Mouse (Mus musculus) megakaryocyte, embryonic 14.5 days (primary cell): Measurements from ENCODE around the gene Gm45234. TPM values are rescaled to one million over a fixed set of nuclear protein-coding genes. Genes with fewer than 3 reads are reported as not detected.

Experiments
- H3K27me3 ChIP-seq: replicated peaks from 2 replicates; pipeline ENCODE3; 2012; ENCODE audit warnings: inconsistent platforms
- H3K36me3 ChIP-seq: replicated peaks from 2 replicates; pipeline ENCODE3; 2012; ENCODE audit warnings: low read length, inconsistent platforms, mixed read lengths
- H3K4me1 ChIP-seq: 2 replicates; pipeline ENCODE4 v1.6.1; 2012; ENCODE audit warnings: inconsistent platforms
- H3K4me3 ChIP-seq: replicated peaks from 2 replicates; pipeline ENCODE3; 2012; ENCODE audit warnings: moderate library complexity, mild to moderate bottlenecking, inconsistent platforms
- H3K9me3 ChIP-seq: 2 replicates; pipeline ENCODE4 v1.6.1; 2012; ENCODE audit warnings: inconsistent platforms
- FLI1 ChIP-seq: IDR thresholded peaks from 2 replicates; pipeline ENCODE4 v1.6.1; 2012; ENCODE audit warnings: low read length, inconsistent platforms, mixed read lengths
- GATA1 ChIP-seq: IDR thresholded peaks from 3 replicates; pipeline ENCODE4 v1.6.1; 2012; ENCODE audit warnings: mixed read lengths, low read length, inconsistent platforms, borderline replicate concordance
- polyA plus RNA-seq: library from polyadenylated mRNA; stranded (reverse); fragments of >175 nt; gene quantifications from 2 replicates; pipeline ENCODE4 v1.2.3, GENCODE M21; 2012; ENCODE audit warnings: low replicate concordance; ENCODE audit not compliant: insufficient read depth

The Gm45234 gene
- polyA plus RNA-seq, 1 experiment, result not detected

DNA sequence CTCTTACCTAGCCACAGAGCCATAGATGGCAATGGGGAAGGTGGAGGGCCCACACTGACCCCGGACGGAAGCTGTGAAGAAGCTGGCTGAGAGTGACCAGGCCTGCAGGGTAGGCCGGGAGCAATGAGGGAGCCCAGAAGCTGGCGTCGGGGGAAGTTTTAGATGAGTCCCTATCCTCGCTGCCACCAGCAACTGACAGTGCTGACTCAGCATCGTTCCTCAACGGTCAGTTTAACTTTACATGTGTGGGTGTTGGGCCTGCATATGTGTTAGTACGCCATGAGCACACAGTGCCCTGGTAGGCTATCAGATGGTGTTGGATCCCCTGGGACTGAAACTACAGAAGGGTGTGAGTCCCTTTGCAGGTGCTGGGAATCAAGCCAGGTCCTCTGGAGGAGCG lies 31.3 kb downstream of the Gm45234 start:
- H3K27me3 ChIP-seq, result no peaks in the 10 kb centered on the region
- H3K36me3 ChIP-seq, result peaks cover 86% of the 10 kb centered on the region
- peak overlapping the region; percentile 57 for H3K4me3 ChIP-seq
- peaks cover 82% of the 10 kb centered on the region for H3K4me1 ChIP-seq
- no peak for TF ChIP-seq FLI1
- TF ChIP-seq GATA1, result no peak
- H3K9me3 ChIP-seq, result no peaks in the 10 kb centered on the region

DNA sequence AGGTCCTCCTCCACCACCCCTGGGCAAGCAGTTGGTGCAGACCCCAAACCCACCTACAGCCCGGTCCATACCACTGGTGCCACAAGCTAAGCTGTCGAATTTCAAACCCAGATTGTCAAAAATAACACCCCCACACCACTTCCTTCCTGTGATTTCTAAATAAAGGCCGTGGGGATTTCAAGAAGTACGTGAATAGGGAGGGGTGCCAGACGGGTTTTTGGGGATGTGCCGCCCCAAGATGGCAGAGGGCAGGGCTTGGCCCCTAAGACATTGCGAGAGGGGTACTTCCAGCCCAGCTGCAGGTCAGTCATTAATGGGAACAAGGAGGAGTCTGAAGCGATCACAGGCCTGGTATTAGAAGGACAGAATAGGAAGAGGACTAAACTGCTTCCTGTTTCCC lies 32.3 kb downstream of the Gm45234 start:
- peaks cover 82% of the 10 kb centered on the region for H3K4me1 ChIP-seq
- H3K4me3 ChIP-seq, result no peak overlapping the region

DNA sequence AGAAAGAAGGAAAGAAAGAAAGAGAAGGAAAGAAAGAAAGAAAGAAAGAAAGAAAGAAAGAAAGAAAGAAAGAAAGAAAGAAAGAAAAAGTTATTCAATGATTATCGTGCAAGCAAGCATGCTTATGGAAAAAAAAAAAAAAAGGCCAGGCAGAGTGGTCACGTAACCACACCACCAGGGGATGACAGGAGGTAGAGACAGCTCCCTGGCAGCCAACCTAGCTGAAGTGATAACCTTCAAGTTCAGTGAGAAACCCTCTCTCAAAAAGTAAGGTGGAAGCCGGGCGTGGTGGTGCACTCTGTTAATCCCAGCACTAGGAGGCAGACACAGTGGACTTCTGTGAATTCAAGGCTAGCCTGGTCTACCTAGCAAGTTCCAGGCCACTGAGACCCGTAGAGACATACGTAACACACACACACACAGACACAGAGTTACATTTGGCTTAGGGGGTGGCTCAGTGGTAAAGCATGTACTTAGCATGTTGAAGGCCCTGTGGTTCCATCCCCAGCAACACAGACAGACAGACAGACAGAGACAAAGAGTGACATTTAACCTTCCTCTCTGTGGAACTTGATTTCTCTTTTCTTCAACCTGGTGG lies 32.8 kb downstream of the Gm45234 start:
- no peak overlapping the region for H3K4me3 ChIP-seq
- no peak for TF ChIP-seq GATA1
- no peak for TF ChIP-seq FLI1
- H3K9me3 ChIP-seq, result no peaks in the 10 kb centered on the region
- H3K4me1 ChIP-seq, result peaks cover 79% of the 10 kb centered on the region
- H3K27me3 ChIP-seq, result no peaks in the 10 kb centered on the region
- peaks cover 81% of the 10 kb centered on the region for H3K36me3 ChIP-seq

More for the DNA sequence above, 32.3 kb downstream of the Gm45234 start:
- H3K27me3 ChIP-seq, result no peaks in the 10 kb centered on the region
- no peak for TF ChIP-seq GATA1
- no peak for TF ChIP-seq FLI1
- H3K9me3 ChIP-seq, result no peaks in the 10 kb centered on the region
- peaks cover 84% of the 10 kb centered on the region for H3K36me3 ChIP-seq

DNA sequence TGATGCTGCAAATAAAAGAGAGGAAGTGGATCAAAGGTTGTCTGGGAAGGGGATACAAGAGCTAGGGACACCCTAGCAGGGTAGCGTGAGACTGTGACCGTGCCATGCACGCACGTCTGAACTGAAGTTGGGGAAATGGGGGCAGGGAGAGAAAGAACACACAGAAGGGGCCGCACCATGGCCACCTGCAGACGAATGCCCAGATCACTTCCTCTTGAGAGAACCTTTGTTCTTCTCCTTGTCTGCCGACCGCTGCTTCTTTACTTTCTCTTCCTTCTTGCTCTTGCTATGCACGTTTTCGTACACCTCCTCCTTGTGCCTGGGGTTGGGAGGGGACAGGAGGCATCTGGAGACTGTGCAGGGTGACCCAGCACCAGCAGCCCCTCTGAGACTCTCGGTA lies 34.9 kb downstream of the Gm45234 start:
- no peak overlapping the region for H3K4me3 ChIP-seq
- TF ChIP-seq FLI1 (no peak), GATA1 (no peak)
- peaks cover 84% of the 10 kb centered on the region for H3K36me3 ChIP-seq
- no peaks in the 10 kb centered on the region for H3K27me3 ChIP-seq
- no peaks in the 10 kb centered on the region for H3K9me3 ChIP-seq
- peaks cover 82% of the 10 kb centered on the region for H3K4me1 ChIP-seq

DNA sequence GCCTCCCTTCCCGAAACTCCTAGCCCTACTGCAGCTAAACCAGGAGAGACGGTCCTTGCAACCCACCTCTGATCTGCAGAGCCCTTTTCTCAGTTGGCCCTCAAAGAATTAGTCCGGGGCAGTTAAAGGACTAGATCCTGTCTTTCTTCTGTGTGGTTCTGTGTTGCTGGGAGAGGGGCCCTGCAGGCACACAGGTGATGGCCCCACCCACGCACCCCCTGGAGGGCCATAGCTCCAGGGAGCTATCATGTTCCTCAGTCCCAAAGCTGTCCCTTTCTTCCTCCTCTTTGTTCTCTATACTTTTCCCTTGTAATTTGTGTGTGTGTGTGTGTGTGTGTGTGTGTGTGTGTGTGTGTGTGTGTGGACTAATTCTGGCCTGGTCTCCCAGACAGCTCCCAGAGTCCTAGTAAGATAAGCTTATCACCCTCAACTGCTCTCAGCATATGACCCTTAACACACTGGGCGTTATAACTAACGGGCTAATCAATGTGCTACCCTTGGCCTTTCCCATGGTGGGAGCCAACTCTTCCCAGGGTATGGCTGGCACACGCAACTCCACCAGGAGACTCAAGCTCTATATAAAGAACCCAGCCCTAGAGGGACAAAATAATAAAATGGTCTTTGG lies 36.4 kb downstream of the Gm45234 start:
- Histone ChIP-seq H3K4me3 (no peak overlapping the region), H3K9me3 (no peaks in the 10 kb centered on the region), H3K4me1 (peaks cover 79% of the 10 kb centered on the region)

DNA sequence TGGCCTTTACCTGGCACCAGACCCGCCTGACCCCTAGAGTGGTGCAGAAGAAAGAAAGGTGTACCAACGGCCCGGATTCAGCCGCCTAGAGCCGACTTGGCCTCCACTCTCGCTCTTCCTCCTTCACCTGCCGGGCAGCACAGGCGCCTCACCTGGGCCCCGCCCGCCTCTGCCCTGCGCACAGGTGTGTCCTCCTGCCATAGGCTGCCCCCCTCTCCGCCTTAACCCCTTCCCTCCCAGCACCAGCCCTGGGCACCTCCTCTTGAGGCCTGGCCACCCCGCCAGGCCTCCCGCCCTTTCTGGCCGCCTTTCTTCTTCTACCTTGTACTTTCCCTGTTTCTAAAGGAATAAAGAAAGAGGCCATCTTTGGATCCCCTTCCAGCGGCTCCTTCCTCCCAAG lies 37.1 kb downstream of the Gm45234 start:
- Histone ChIP-seq H3K36me3 (peaks cover 85% of the 10 kb centered on the region), H3K4me3 (no peak overlapping the region), H3K27me3 (no peaks in the 10 kb centered on the region), H3K9me3 (no peaks in the 10 kb centered on the region), H3K4me1 (peaks cover 79% of the 10 kb centered on the region)
- no peak for TF ChIP-seq GATA1
- TF ChIP-seq FLI1, result no peak

More for the DNA sequence above, 36.4 kb downstream of the Gm45234 start:
- peaks cover 84% of the 10 kb centered on the region for H3K36me3 ChIP-seq
- no peaks in the 10 kb centered on the region for H3K27me3 ChIP-seq
- TF ChIP-seq FLI1 (no peak), GATA1 (no peak)

DNA sequence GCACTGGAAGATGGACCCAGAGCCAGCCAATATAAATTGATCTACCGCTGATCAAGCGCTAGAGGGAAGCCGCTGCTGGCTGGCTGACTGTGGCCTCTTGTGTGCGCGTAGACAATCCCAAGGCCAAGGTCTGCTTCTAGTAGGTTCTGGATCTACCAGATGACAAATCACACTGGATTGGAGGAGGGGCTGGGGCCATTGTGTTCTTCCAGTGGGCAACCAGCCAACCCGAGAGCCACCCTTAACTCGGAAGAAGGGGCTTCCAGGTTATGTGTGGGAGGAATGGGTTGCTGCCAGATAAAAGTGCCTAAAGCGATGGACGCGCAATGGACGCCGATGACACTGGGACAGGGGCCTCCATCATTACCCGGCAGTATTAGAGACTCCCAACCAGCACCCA lies 37.9 kb downstream of the Gm45234 start:
- TF ChIP-seq FLI1 (no peak), GATA1 (no peak)
- H3K27me3 ChIP-seq, result no peaks in the 10 kb centered on the region
- H3K9me3 ChIP-seq, result no peaks in the 10 kb centered on the region
- H3K4me3 ChIP-seq, result no peak overlapping the region
- peaks cover 82% of the 10 kb centered on the region for H3K36me3 ChIP-seq
- H3K4me1 ChIP-seq, result peaks cover 79% of the 10 kb centered on the region

DNA sequence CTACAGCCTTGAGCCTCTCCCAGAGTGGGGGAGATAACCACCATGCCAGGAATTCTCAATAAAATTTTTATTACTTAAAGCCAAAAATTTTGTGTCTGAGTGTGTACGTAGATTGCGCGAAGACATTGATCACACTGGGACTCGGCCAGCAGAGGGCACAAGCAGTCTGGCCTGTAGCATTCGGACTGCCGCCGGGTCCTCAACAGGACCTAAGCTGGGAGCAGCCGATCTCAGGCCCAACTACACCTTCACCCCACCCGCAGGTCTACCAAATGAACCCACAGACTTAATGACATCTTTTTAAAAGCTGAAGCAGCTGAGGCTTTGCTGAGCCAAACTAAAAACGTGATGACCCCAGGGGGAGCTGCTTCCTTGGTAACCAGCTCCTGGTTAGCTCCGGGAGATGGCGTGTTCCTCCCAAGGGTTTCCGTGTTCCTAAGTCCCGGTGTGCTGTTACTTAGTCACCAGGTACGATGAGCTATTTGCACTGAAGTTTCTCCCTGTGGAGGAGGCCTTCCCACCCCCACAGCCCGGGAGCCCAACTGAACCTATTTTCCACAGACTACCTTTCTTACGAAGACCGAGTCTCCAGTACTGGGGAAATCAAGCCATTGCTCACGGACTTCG lies 38.8 kb downstream of the Gm45234 start:
- Histone ChIP-seq H3K9me3 (no peaks in the 10 kb centered on the region), H3K27me3 (no peaks in the 10 kb centered on the region), H3K4me3 (no peak overlapping the region), H3K4me1 (peaks cover 82% of the 10 kb centered on the region), H3K36me3 (peaks cover 79% of the 10 kb centered on the region)
- TF ChIP-seq GATA1 (no peak), FLI1 (no peak)

DNA sequence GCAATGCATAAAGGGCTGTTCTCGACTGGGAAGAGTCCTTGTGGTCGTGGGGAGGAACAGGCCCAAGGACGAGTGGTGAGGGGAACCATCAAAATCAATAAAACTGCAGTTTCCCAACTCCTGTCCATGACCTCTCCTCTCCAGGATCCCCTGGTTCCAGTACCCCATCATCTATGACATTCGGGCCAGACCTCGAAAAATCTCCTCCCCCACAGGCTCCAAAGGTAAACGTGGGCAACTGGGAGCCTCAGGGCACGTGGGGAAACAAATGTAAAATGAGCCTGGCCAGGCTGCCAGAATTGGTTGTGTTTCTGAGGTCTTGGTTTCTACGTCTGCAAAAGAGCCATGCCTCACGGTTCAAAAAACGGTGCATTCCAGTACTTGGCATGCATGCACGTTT lies 42.9 kb downstream of the Gm45234 start:
- H3K27me3 ChIP-seq, result no peaks in the 10 kb centered on the region
- no peaks in the 10 kb centered on the region for H3K9me3 ChIP-seq
- H3K4me3 ChIP-seq, result peak overlapping the region; percentile 96
- peaks cover 80% of the 10 kb centered on the region for H3K4me1 ChIP-seq
- H3K36me3 ChIP-seq, result peaks cover 67% of the 10 kb centered on the region
- TF ChIP-seq FLI1 (no peak), GATA1 (no peak)
